Mouse (Mus musculus) limb, embryonic 10.5 days (tissue): ENCODE data around the gene Cep350. TPM values are rescaled to one million over a fixed set of nuclear protein-coding genes. Genes with fewer than 3 reads are reported as not detected.

ENCODE experiments used
- DNase-seq: peaks from one replicate; pipeline ENCODE4 v3.0.0-alpha.2; 2017; ENCODE audit warnings: low spot score
- H3K27ac ChIP-seq: fragments of 300-500 bp; sonication (generic); 2 replicates; pipeline ENCODE4 v1.5.1; 2016; ENCODE audit warnings: mild to moderate bottlenecking
- H3K27me3 ChIP-seq: fragments of 300-500 bp; sonication (generic); 2 replicates; pipeline ENCODE4 v1.6.1; 2016; ENCODE audit warnings: low read depth, mild to moderate bottlenecking; ENCODE audit not compliant: poor library complexity, severe bottlenecking
- H3K36me3 ChIP-seq: fragments of 300-500 bp; sonication (generic); 2 replicates; pipeline ENCODE4 v1.6.1; 2016; ENCODE audit warnings: mild to moderate bottlenecking, moderate library complexity
- H3K4me1 ChIP-seq: fragments of 300-500 bp; sonication (generic); 2 replicates; pipeline ENCODE4 v1.6.1; 2016
- H3K4me3 ChIP-seq: fragments of 300-500 bp; sonication (generic); 2 replicates; pipeline ENCODE4 v1.5.1; 2016; ENCODE audit warnings: mild to moderate bottlenecking, moderate library complexity
- H3K9me3 ChIP-seq: fragments of 300-500 bp; sonication (generic); replicated peaks from 2 replicates; pipeline ENCODE4 v1.6.1; 2016; ENCODE audit warnings: mild to moderate bottlenecking
- WGBS: fragments of 180-500 bp; shearing (Covaris S2); methylation state at CpG from one replicate; pipeline ENCODE4 v1.1.7; 2016; 5-methylcytosine and 5-hydroxymethylcytosine counted together
- polyA plus RNA-seq: library from polyadenylated mRNA; unstranded; fragments of >200 nt; fragmentation: Nextera tagmentation; extraction: Ambion mirVana; gene quantifications from 2 replicates; pipeline ENCODE4 v1.2.1, GENCODE M21; 2016

Cep350 gene
- polyA plus RNA-seq, 1 experiment from 2014 or later, result 6.9 TPM

- Histone ChIP-seq H3K9me3 (no peaks in the 10 kb centered on the region), H3K36me3 (peaks cover 73% of the 10 kb centered on the region), H3K4me1 (no peaks in the 10 kb centered on the region), H3K27ac (no peak overlapping the region), H3K27me3 (no peaks in the 10 kb centered on the region), H3K4me3 (no peak overlapping the region)
- DNase-seq, result no peak
- 83% methylated on average over 7 of the region's 7 CpGs for WGBS
Measured at GRCm38 (mm10) chr1:155854926-155855702, 117.9 kb downstream of the Cep350 start.

- no peak for DNase-seq
- Histone ChIP-seq H3K9me3 (no peaks in the 10 kb centered on the region), H3K4me1 (no peaks in the 10 kb centered on the region), H3K27me3 (no peaks in the 10 kb centered on the region), H3K27ac (no peak overlapping the region), H3K4me3 (no peak overlapping the region), H3K36me3 (peaks cover 62% of the 10 kb centered on the region)
- WGBS, result 90% methylated on average over 5 of the region's 5 CpGs
Measured at GRCm38 (mm10) chr1:155853009-155853408, 120.0 kb downstream of the Cep350 start.

- DNase-seq, result no peak
- H3K27ac ChIP-seq, result no peak overlapping the region
Measured at GRCm38 (mm10) chr1:155844235-155844634, 128.8 kb downstream of the Cep350 start.

GRCm38 (mm10) chr1:155843538-155843937 is 129.5 kb downstream of the Cep350 start:
- H3K4me1 ChIP-seq, result no peaks in the 10 kb centered on the region
- no peaks in the 10 kb centered on the region for H3K27me3 ChIP-seq
- WGBS, result 88% methylated on average over 4 of the region's 4 CpGs
- no peaks in the 10 kb centered on the region for H3K9me3 ChIP-seq
- H3K36me3 ChIP-seq, result peaks cover 36% of the 10 kb centered on the region
- no peak for DNase-seq
- H3K27ac ChIP-seq, result no peak overlapping the region
- no peak overlapping the region for H3K4me3 ChIP-seq

More at GRCm38 (mm10) chr1:155844235-155844634, 128.8 kb downstream of the Cep350 start:
- H3K9me3 ChIP-seq, result no peaks in the 10 kb centered on the region
- H3K36me3 ChIP-seq, result peaks cover 41% of the 10 kb centered on the region
- no peaks in the 10 kb centered on the region for H3K27me3 ChIP-seq
- no peaks in the 10 kb centered on the region for H3K4me1 ChIP-seq
- no peak overlapping the region for H3K4me3 ChIP-seq
- WGBS, result 84% methylated on average over 5 of the region's 5 CpGs

- H3K4me1 ChIP-seq, result no peaks in the 10 kb centered on the region
- no peak for DNase-seq
- no peaks in the 10 kb centered on the region for H3K27me3 ChIP-seq
- 78% methylated on average over 2 of the region's 2 CpGs for WGBS
- no peaks in the 10 kb centered on the region for H3K36me3 ChIP-seq
- no peak overlapping the region for H3K4me3 ChIP-seq
- H3K27ac ChIP-seq, result no peak overlapping the region
- H3K9me3 ChIP-seq, result no peaks in the 10 kb centered on the region
Measured at GRCm38 (mm10) chr1:155835667-155836066, 137.4 kb downstream of the Cep350 start.

GRCm38 (mm10) chr1:155833610-155834009 is 139.4 kb downstream of the Cep350 start:
- Histone ChIP-seq H3K4me1 (no peaks in the 10 kb centered on the region), H3K27me3 (no peaks in the 10 kb centered on the region), H3K36me3 (no peaks in the 10 kb centered on the region), H3K4me3 (no peak overlapping the region), H3K27ac (no peak overlapping the region), H3K9me3 (no peaks in the 10 kb centered on the region)
- DNase-seq, result no peak
- WGBS, result 89% methylated on average over 9 of the region's 9 CpGs

- DNase-seq, result no peak
- no peaks in the 10 kb centered on the region for H3K36me3 ChIP-seq
- H3K27me3 ChIP-seq, result no peaks in the 10 kb centered on the region
- 91% methylated on average over 3 of the region's 3 CpGs for WGBS
- no peaks in the 10 kb centered on the region for H3K9me3 ChIP-seq
- H3K4me1 ChIP-seq, result no peaks in the 10 kb centered on the region
- no peak overlapping the region for H3K4me3 ChIP-seq
- H3K27ac ChIP-seq, result no peak overlapping the region
Measured at GRCm38 (mm10) chr1:155831958-155832357, 141.1 kb downstream of the Cep350 start.

- WGBS, result 85% methylated on average over 6 of the region's 6 CpGs
- no peaks in the 10 kb centered on the region for H3K4me1 ChIP-seq
- no peaks in the 10 kb centered on the region for H3K27me3 ChIP-seq
- no peak for DNase-seq
- no peak overlapping the region for H3K4me3 ChIP-seq
- H3K27ac ChIP-seq, result no peak overlapping the region
- no peaks in the 10 kb centered on the region for H3K36me3 ChIP-seq
- no peaks in the 10 kb centered on the region for H3K9me3 ChIP-seq
Measured at GRCm38 (mm10) chr1:155830861-155831260, 142.2 kb downstream of the Cep350 start.

GRCm38 (mm10) chr1:155827703-155828295 is 145.3 kb downstream of the Cep350 start:
- WGBS, result 60% methylated on average over 8 of the region's 8 CpGs
- Histone ChIP-seq H3K27ac (no peak overlapping the region), H3K36me3 (no peaks in the 10 kb centered on the region), H3K4me1 (no peaks in the 10 kb centered on the region), H3K27me3 (no peaks in the 10 kb centered on the region), H3K4me3 (no peak overlapping the region), H3K9me3 (no peaks in the 10 kb centered on the region)
- no peak for DNase-seq

- Histone ChIP-seq H3K4me3 (no peak overlapping the region), H3K27ac (no peak overlapping the region), H3K4me1 (no peaks in the 10 kb centered on the region), H3K9me3 (no peaks in the 10 kb centered on the region), H3K36me3 (no peaks in the 10 kb centered on the region), H3K27me3 (no peaks in the 10 kb centered on the region)
- WGBS, result 34% methylated on average over 5 of the region's 5 CpGs
- no peak for DNase-seq
Measured at GRCm38 (mm10) chr1:155826803-155827395, 146.2 kb downstream of the Cep350 start.

- Histone ChIP-seq H3K27ac (no peak overlapping the region), H3K27me3 (no peaks in the 10 kb centered on the region), H3K36me3 (no peaks in the 10 kb centered on the region), H3K4me1 (no peaks in the 10 kb centered on the region), H3K4me3 (no peak overlapping the region), H3K9me3 (no peaks in the 10 kb centered on the region)
- no peak for DNase-seq
- WGBS, result 88% methylated on average over 4 of the region's 4 CpGs
Measured at GRCm38 (mm10) chr1:155825940-155826716, 146.9 kb downstream of the Cep350 start.

GRCm38 (mm10) chr1:155820646-155821045 is 152.4 kb downstream of the Cep350 start:
- H3K4me1 ChIP-seq, result no peaks in the 10 kb centered on the region
- 95% methylated on average over 5 of the region's 5 CpGs for WGBS
- H3K27ac ChIP-seq, result no peak overlapping the region
- H3K36me3 ChIP-seq, result no peaks in the 10 kb centered on the region
- no peak for DNase-seq
- no peak overlapping the region for H3K4me3 ChIP-seq
- H3K9me3 ChIP-seq, result no peaks in the 10 kb centered on the region
- no peaks in the 10 kb centered on the region for H3K27me3 ChIP-seq

- H3K27ac ChIP-seq, result no peak overlapping the region
- H3K27me3 ChIP-seq, result no peaks in the 10 kb centered on the region
- no peak for DNase-seq
- 70% methylated on average over 2 of the region's 2 CpGs for WGBS
- H3K4me1 ChIP-seq, result peaks cover 19% of the 10 kb centered on the region
- H3K4me3 ChIP-seq, result no peak overlapping the region
- no peaks in the 10 kb centered on the region for H3K9me3 ChIP-seq
- H3K36me3 ChIP-seq, result no peaks in the 10 kb centered on the region
Measured at GRCm38 (mm10) chr1:155816167-155816566, 156.9 kb downstream of the Cep350 start.
